Mouse (Mus musculus) neural tube, embryonic 10.5 days (tissue): ENCODE results near the gene Ube2d1.

Source experiments
- DNase-seq: peaks from one replicate; pipeline ENCODE4 v3.0.0-alpha.2; 2017; ENCODE audit warnings: low spot score; ENCODE audit errors: extremely low spot score

The Ube2d1 gene

DNA sequence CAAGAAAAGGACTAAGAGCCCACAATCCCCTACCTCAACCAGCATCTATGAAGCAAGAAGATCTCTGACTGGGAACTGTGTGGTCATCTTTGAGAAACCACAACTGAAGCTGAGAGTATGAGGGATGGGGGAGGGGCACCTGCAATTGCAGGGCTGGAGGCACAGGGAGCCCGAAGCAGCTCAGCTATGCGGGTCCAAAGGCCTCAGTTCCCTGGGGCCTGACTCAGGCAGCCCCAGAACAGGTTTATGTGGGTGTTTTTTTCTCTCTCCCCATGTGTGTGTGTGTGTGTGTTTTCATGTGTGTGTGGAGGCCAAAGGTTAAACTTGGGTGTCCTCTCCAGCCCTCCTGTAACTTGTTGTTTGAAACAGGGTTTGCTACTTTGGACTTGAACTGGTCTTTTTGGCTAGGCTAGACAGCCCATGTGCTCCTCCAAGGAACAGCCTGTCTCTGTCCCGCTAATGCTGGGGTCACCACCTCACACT, 6.2 kb upstream of the Ube2d1 start:
- no peak for DNase-seq

GRCm38 (mm10) chr10:71284511-71285125, 444 bp downstream of the Ube2d1 start:
- DNase-seq = peak; percentile 78

DNA sequence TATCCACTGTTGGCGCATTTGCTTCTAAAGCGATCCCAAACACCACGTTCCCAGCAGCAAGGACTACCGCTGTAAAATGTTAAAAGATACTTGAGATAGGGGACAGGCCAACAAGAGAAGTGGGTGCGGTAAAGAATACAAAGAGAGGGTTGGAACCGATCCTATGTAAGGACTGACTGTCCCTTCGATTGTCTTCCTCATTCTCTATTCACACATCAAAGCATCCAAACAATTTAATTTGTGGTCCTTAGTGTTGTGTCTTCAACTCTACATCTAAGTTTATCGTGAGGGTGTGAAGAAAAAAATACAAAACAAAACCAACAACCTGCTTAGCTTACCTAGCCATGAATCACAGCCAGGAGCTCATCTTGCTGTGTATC, 941 bp downstream of the Ube2d1 start:
- DNase-seq = no peak

DNA sequence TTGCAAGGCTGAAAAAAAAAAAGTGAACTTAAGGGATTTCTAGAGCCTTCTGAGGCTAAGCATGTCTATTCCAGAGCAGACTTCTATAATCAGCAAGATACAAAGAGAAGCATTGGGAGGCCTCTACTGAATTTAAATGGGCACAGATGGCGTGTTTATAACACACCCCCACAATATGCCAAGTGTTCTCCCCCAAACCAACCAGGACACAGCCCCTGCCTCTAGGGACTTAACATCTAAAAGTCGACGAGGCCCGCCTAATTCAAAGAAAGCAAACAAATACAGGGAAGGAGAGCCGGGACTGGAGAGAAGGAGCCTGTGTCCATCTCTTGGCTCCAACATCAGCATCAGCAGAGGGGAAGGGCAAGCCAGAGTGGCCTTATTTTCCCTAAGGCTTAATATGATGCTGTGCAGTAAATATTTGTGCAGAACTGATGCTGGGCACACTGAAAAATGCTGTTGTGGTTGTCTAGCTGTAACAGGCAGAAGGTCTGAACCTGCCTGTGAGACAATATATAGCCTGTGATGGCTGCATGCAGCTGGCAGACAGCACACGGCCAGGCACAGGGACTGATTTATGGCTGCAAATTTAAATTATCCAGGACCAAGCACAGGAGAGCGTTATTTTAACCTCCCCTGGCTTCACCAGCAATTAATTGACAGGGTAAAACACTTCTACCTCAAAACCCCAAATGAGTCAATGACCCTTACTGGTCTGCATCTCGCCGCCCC, 11.9 kb downstream of the Ube2d1 start:
- DNase-seq = no peak

- no peak for DNase-seq
These were observed 17.1 kb downstream of the Ube2d1 start for GRCm38 (mm10) chr10:71267973-71268372.

DNA sequence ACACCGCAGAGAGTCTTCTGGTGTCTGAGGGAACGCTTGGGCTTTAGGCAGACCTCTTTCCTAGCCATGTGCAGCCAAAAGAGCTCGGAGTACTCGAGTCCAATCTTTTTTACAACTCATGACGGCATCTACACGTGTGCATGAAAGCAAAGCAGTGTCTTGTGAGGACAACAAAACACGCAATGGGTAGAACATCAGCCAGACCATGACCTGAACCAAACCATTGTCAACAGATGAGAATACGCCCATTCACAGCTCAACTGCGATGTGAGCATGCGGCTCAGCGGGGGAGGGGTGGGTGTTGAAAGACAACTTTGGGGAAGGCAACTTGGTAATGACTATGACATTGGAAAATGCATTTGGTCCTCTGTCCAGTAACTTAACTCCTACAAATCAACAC, 17.6 kb downstream of the Ube2d1 start:
- no peak for DNase-seq

- DNase-seq = no peak
These were observed 20.0 kb downstream of the Ube2d1 start for GRCm38 (mm10) chr10:71265067-71265466.

GRCm38 (mm10) chr10:71261637-71262036, 23.4 kb downstream of the Ube2d1 start:
- DNase-seq = no peak

DNA sequence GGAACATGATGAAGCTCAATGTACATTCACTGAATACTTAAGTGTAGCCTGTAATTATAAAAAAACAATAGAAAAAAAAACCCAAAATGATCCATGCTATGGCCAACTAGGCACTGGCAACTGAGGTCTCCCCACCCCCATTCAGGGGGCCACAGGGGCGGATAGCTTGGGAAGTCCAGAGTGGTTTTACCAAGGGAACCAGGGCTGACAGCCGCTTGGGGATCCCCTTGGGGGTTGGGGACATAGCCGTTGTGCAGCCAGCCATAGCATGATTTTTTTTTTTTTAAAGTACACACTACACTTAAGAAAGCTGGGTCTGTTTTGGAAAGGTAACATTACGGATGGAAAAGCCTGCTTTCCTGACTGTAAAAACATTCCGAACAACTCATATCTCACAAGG, 26.1 kb downstream of the Ube2d1 start:
- DNase-seq = no peak

DNA sequence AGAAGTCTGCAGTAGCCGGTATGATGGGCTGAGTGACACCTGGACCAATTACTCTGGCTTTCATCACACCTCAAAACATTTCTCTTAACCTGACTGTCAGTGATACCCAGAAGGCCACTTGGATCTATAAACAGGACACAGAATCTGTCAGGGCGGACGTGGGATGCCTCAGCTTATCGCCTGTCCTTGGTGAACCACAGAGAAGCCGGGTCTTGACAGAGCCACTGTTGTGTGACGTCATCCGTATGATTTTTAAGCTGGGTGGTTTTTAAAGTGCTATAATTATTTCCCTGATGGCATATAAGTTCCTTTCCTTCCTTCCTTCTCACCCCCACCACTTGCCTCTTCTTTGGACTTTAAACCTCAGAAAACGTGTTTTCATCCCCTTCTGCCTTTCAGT, 26.5 kb downstream of the Ube2d1 start:
- no peak for DNase-seq

- no peak for DNase-seq
These were observed 31.9 kb downstream of the Ube2d1 start for GRCm38 (mm10) chr10:71253147-71253546.

GRCm38 (mm10) chr10:71252421-71252820, 32.6 kb downstream of the Ube2d1 start:
- no peak for DNase-seq

- no peak for DNase-seq
These were observed 33.2 kb downstream of the Ube2d1 start for GRCm38 (mm10) chr10:71251846-71252245.

DNA sequence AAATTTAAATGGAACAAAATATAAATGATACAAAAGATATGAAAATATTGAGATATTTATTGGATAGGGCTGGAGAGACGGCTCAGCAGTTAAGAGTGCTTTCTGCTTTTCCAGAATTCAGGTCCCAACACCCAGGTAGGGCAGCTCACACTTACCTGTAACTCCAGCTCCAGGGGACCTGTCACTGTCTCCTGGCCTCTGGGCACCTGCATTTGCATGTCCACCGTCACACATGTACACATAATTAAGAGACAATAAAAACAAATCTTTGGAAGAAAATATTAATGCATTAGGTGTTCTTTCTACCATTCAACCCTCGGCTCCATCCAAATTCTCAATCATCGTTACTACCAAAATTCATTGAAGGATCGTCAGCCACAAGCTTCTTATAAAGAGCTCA, 33.8 kb downstream of the Ube2d1 start:
- no peak for DNase-seq

GRCm38 (mm10) chr10:71250472-71250871, 34.6 kb downstream of the Ube2d1 start:
- DNase-seq = no peak

GRCm38 (mm10) chr10:71249086-71249880, 35.8 kb downstream of the Ube2d1 start:
- no peak for DNase-seq

GRCm38 (mm10) chr10:71246956-71247355, 38.1 kb downstream of the Ube2d1 start:
- DNase-seq = no peak

DNA sequence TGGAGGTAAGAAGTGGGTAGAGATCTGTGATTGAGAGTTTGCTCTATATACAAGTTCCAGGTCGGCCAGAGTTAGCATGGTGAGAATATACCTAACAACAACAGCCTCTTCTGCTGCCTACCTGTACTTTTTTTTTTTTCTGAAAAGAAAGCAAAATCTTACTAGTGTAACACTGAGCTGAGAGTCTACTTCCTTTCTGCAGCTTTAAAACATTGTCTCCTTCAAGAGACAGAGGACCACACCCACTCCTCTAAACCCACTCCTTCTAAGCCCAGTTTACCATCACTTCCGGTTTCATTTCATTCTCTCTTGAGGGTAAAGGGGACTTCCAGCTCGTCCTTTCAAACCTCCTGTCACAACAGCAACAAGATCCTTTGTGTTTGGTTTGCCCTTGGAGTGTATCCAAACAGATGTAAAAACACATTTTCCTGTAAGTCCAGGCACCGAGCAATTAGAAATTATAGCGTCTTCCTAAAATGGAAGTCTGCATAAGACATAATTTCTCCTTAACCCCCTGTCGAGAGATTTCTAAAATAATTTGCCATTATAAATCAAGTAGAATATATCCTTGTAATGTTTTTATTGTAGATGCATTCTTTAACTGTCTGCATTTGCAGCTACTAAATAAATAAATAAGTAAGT, 45.5 kb downstream of the Ube2d1 start:
- no peak for DNase-seq

GRCm38 (mm10) chr10:71238240-71238554, 46.9 kb downstream of the Ube2d1 start, which contains the start of gene Tfam:
Tfam (minus strand) TSS chr10:71238280.
- DNase-seq = no peak

DNA sequence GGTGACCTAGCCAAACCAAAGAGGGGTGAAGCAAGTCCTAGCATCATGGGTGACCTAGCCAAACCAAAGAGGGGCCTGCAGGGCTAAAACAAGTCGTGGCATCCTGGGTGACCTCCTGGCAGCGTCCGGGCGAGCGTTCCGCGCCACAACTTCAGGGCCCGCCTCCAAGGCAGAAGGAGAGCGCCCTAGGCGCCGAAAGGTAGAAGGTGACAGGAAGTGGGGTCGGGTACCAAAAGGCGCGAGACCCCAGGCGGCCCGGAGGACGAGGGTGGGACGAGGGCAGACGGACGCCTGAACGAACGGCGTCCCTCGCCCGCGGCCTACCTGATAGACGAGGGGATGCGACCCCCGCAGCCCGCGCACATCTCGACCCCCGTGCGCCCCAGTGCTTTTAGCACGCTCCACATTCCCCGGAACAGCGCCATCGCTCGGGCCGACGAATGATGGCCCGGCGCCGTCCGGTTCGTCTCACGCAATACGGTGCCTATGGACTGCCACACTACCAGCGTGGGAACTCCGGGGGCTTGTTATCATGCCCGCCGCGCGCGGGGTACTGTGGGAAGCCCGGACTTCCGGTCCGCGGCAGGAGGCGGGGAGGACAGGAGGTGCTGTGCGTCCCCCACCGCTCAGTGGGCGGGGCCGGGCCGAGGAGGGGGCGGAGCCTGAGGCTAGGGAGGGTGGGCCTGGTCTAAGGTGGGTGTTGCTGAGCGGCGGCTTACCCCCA, 47.4 kb downstream of the Ube2d1 start:
- DNase-seq = peak; percentile 97

GRCm38 (mm10) chr10:71234071-71234470, 51.0 kb downstream of the Ube2d1 start:
- DNase-seq = no peak
